In genomic region chrX:140567711-140568407, GRCm38 (mm10) we compare ENCODE assay signal across 1 mouse cellular context.
TF ChIP-seq lines count a peak whose summit lies in the region.

No protein-coding gene starts in this region.

TF ChIP-seq in MEL, 35 proteins besides CTCF, POLR2A, EP300 and RAD21 (continued from another document):
- TF ChIP-seq MEF2A (IDR thresholded peaks at IDR 0.05; ENCODE audit: extremely low read depth, insufficient replicate concordance, low read depth, low read length, poor library complexity, severe bottlenecking): no peak
- peak; percentile 42 for TF ChIP-seq MYB (IDR thresholded peaks at IDR 0.05; ENCODE audit: low read depth, low read length)
- no peak for TF ChIP-seq ZMIZ1 (IDR thresholded peaks at IDR 0.05; ENCODE audit: low read depth, low read length)
- no peak; the same call in 1 of the 2 replicates for TF ChIP-seq MAX (IDR thresholded peaks at IDR 0.05; ENCODE audit: low read length)
- TF ChIP-seq USF1 (IDR thresholded peaks at IDR 0.05; ENCODE audit: low read depth, low read length): no peak
- no peak for TF ChIP-seq POLR2AphosphoS5 (IDR thresholded peaks at IDR 0.05; ENCODE audit: borderline replicate concordance, low read depth, low read length)
- TF ChIP-seq TAL1 (IDR thresholded peaks at IDR 0.05; ENCODE audit: low read length): peak; percentile 98
- peak; percentile 74; the same call in 1 of the 2 replicates for TF ChIP-seq BHLHE40 (IDR thresholded peaks at IDR 0.05; ENCODE audit: borderline replicate concordance, low read depth, low read length)
- TF ChIP-seq MXI1 (IDR thresholded peaks at IDR 0.05; ENCODE audit: low read depth, low read length): peak; percentile 51
